Mouse (Mus musculus) right cerebral cortex, postnatal 25 days (tissue): ENCODE results near the gene Usp9y.

ENCODE experiments used
- DNase-seq: peaks from one replicate; pipeline ENCODE4 v3.0.0; 2022

Usp9y gene

DNA sequence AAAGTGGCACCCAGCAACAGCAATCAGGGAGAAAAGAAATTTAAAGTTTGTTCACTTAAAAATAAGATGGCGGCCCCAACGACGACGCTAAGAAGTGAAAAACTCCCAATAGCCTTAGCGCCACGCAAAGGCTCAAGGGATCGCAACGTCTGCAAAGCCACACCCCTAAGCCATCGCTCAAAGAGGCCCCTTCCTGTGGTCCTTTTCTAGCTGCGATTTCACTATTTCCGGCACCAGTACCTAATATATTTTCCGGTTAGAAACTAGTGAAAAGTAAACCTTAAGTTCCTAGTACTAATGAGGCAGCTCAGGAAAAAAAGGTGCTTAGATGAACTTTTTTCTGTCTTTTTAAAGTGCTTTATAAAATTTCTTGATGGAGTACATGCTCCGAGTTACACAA lies at the start of gene Usp9y:
Gene Usp9y, minus strand, starts transcription at position 101 of the 400 bp plus-strand sequence.
- DNase-seq, result no peak

DNA sequence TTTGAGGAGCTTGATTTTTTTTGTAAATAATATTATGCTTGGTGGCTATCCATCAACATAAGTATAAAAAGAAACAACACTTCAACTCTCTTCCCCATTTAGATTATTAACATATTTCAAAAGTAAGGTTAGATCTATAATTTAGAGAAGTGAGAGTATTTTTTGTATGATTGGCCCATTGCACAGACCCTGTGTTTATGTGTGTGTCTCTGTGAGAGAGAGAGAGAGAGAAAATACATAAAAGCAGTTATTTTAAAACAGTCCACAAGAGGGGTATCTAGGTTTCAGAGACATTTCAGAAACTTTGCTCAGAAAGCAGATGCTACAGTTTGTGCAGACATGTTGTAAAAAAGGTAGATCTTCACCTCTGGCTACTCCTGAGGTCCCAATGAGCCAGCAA lies 165.9 kb downstream of the Usp9y start:
- no peak for DNase-seq

DNA sequence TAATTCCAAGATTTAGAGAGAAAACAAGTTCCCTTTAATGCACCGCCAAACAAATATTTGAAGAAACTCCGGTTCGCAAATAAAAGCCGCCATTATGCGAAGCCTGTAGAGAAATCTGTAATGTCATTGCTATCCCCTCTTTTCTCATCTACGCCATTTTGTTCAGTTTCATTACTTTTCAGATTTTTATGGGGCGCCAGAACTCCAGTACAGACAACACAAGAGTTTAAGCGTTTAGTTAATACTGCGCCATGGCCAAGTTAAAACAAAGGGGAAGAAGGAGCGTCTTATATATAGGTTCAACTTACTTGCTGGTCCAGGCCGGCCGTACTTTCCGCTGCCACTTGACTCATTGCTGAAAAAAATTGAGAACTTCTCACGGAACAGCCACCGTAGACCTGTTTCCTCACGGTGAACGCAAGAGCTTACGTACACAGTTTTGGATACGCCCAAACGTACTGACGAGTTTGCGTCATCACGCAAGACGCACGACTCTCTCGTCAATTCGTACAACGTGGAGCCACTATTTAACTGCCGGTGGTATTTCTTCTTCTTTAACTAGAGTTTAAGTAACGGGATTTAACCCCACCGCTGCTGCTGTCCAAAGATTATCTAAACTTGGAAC lies 173.3 kb downstream of the Usp9y start, which contains the start of gene Ddx3y:
Gene Ddx3y, minus strand, starts transcription at position 459 of the 625 bp plus-strand sequence.
- DNase-seq, result peak; percentile 58

DNA sequence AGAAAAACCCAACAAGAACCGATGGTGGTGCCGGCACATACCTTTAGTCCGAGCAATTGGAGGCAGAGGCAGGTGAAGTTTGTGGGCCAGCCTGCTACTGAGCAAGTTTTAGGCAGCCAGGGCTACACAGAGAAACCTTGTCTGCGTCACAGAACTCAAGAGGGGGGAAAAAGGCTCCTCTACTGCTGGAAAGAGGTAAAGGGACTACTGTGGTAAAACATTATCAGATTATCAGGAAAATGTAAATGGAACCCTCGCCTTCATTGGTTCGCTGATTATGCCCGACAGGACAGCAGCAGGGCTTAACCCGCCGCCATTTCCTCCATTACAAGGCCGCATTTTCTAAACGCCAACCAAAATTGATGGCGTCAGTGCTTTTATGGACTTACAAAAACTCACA lies 173.8 kb downstream of the Usp9y start:
- DNase-seq, result peak; percentile 5
